In genomic region chr16:14992461-14993107, GRCm38 (mm10) we compare ENCODE assay signal across 15 mouse cellular contexts.
A peak's percentile ranks its signal among the peaks of the same experiment; 100 is the strongest.
DNase-seq lines count a peak whose midpoint lies in the region; ATAC-seq and TF ChIP-seq lines count a peak whose summit lies in the region.
"Had no signal": no experiment of that assay in that cellular context is flagged by ENCODE, and none has a peak within 500 bp of the region (broad histone marks: within the 10 kb centered on the region; RNA-seq: fewer than 3 reads in every experiment).

No protein-coding gene starts in this region.

- WGBS in liver, embryonic 12.5 days (ENCODE audit: insufficient replicate concordance), result 50% methylated on average over 3 of the region's 3 CpGs
- 30% methylated on average over 3 of the region's 3 CpGs for WGBS in heart, embryonic 10.5 days
- 59% methylated on average over 3 of the region's 3 CpGs for WGBS in intestine, postnatal 0 days

- H3K4me1 ChIP-seq in liver, embryonic 12.5 days, result no peaks in the 10 kb centered on the region
- H3K4me1 ChIP-seq in heart, embryonic 10.5 days, result peaks cover 19% of the 10 kb centered on the region; the same call in 1 of the 2 replicates
- H3K4me1 ChIP-seq in intestine, postnatal 0 days (replicated peaks; ENCODE audit: control insufficient read depth, insufficient read depth, low read length), result no peaks in the 10 kb centered on the region
- H3K4me1 ChIP-seq: midbrain, embryonic 15.5 days; stomach, embryonic 15.5 days had no signal

- no peak overlapping the region for H3K27ac ChIP-seq in liver, embryonic 12.5 days
- H3K27ac ChIP-seq in heart, embryonic 10.5 days, result no peak overlapping the region
- H3K27ac ChIP-seq in intestine, postnatal 0 days (ENCODE audit: low read depth, low read length), result no peak overlapping the region
- H3K27ac ChIP-seq: midbrain, embryonic 15.5 days; stomach, embryonic 15.5 days had no signal

- no peak overlapping the region for H3K4me3 ChIP-seq in liver, embryonic 12.5 days
- H3K4me3 ChIP-seq in heart, embryonic 10.5 days, result no peak overlapping the region
- H3K4me3 ChIP-seq in intestine, postnatal 0 days (ENCODE audit: low read depth, low read length), result no peak overlapping the region
- H3K4me3 ChIP-seq: midbrain, embryonic 15.5 days; stomach, embryonic 15.5 days had no signal

- DNase-seq in liver, result peak; percentile 7
- DNase-seq in embryo, embryonic 10 days (ENCODE audit: low spot score), result peak; percentile 53
- DNase-seq in heart, embryonic 10.5 days (ENCODE audit: low spot score), result peak; percentile 90
- DNase-seq in left cerebral cortex, postnatal 25 days (ENCODE audit: low spot score in 2 of 2), result no peak
- DNase-seq in kidney, adult 18-20 months, result no peak
- DNase-seq: adrenal gland, postnatal 10 days; cerebellum, adult 11 months; kidney, adult 8-10 months; lung, embryonic 14.5 days had no signal

- no peak for ATAC-seq in liver, embryonic 12.5 days
- no peak for ATAC-seq in intestine, postnatal 0 days
- ATAC-seq in erythroid progenitor cell, adult 5-6 weeks (replicated peaks; ENCODE audit: low FRiP score, poor library complexity, severe bottlenecking), result no peak
- ATAC-seq: forebrain, embryonic 16.5 days; midbrain, embryonic 15.5 days had no signal

- TF ChIP-seq CTCF in intestine, postnatal 0 days (IDR thresholded peaks at IDR 0.05; ENCODE audit: low read depth), result 0 out of 2 replicates have a peak, but pooled peaks have one; percentile 10

- H3K36me3 ChIP-seq in liver, embryonic 12.5 days, result no peaks in the 10 kb centered on the region
- no peaks in the 10 kb centered on the region for H3K36me3 ChIP-seq in heart, embryonic 10.5 days
- H3K36me3 ChIP-seq in intestine, postnatal 0 days (ENCODE audit: control insufficient read depth, insufficient read depth), result no peaks in the 10 kb centered on the region
- H3K36me3 ChIP-seq: midbrain, embryonic 15.5 days; stomach, embryonic 15.5 days had no signal

- H3K27me3 ChIP-seq in liver, embryonic 12.5 days (replicated peaks), result no peaks in the 10 kb centered on the region
- H3K27me3 ChIP-seq in heart, embryonic 10.5 days (ENCODE audit: insufficient read depth, poor library complexity, severe bottlenecking), result no peaks in the 10 kb centered on the region
- no peaks in the 10 kb centered on the region for H3K27me3 ChIP-seq in intestine, postnatal 0 days (replicated peaks; ENCODE audit: control insufficient read depth, insufficient read depth, low read length)
- H3K27me3 ChIP-seq: midbrain, embryonic 15.5 days; stomach, embryonic 15.5 days had no signal

- no peak overlapping the region for H3K9ac ChIP-seq in liver, embryonic 12.5 days
- H3K9ac ChIP-seq in intestine, postnatal 0 days (ENCODE audit: low read depth, low read length), result no peak overlapping the region
- H3K9ac ChIP-seq: lung, embryonic 14.5 days; midbrain, embryonic 15.5 days; stomach, embryonic 15.5 days had no signal

- intact Hi-C loops in left cerebral cortex, postnatal 25 days (cut with DNase I), result no loop called here

- no peaks in the 10 kb centered on the region for H3K9me3 ChIP-seq in liver, embryonic 12.5 days (replicated peaks)
- H3K9me3 ChIP-seq in heart, embryonic 10.5 days, result no peaks in the 10 kb centered on the region
- H3K9me3 ChIP-seq in intestine, postnatal 0 days (ENCODE audit: control insufficient read depth), result no peaks in the 10 kb centered on the region
- H3K9me3 ChIP-seq: midbrain, embryonic 15.5 days; stomach, embryonic 15.5 days had no signal

- no peak overlapping the region for H3K4me2 ChIP-seq in liver, embryonic 12.5 days
- H3K4me2 ChIP-seq in intestine, postnatal 0 days (replicated peaks; ENCODE audit: low read depth), result no peak overlapping the region
- H3K4me2 ChIP-seq: lung, embryonic 14.5 days; midbrain, embryonic 15.5 days; stomach, embryonic 15.5 days had no signal

Comparison
In these comparisons a context has a peak if more than half of its experiments do, and no peak if none do; other contexts are left out.
1. DNase-seq: peak in liver (single experiment), embryo, embryonic 10 days (single experiment) and heart, embryonic 10.5 days (single experiment); none in left cerebral cortex, postnatal 25 days (0 of 2) and kidney, adult 18-20 months (single experiment).